Mouse (Mus musculus): ENCODE measurements around the gene Iah1. TPM values are rescaled to one million over a fixed set of nuclear protein-coding genes. Genes with fewer than 3 reads are reported as not detected.

The Iah1 gene
- polyA plus RNA-seq, 1 experiment from 2014 or later, result 41.9 TPM

- ATAC-seq (ENCODE audit: low FRiP score), result no peak
- Histone ChIP-seq H3K4me2 (no peak overlapping the region), H3K4me3 (replicated peaks) (no peak overlapping the region), H3K27me3 (no peaks in the 10 kb centered on the region), H3K36me3 (replicated peaks) (peaks cover 53% of the 10 kb centered on the region), H3K9me3 (peaks cover 8% of the 10 kb centered on the region), H3K27ac (no peak overlapping the region), H3K9ac (no peak overlapping the region), H3K4me1 (0 out of 2 replicates have a peak, but pooled peaks cover 6% of the 10 kb centered on the region)
- WGBS, result 6% methylated on average over 7 of the region's 7 CpGs
These were observed 34.1 kb downstream of the Iah1 start for GRCm38 (mm10) chr12:21350113-21350876.

GRCm38 (mm10) chr12:21353681-21354080 is 37.5 kb downstream of the Iah1 start:
- Histone ChIP-seq H3K36me3 (replicated peaks) (peaks cover 47% of the 10 kb centered on the region), H3K4me2 (no peak overlapping the region), H3K9me3 (peaks cover 8% of the 10 kb centered on the region), H3K4me1 (0 out of 2 replicates have a peak, but pooled peaks cover 6% of the 10 kb centered on the region), H3K9ac (no peak overlapping the region), H3K4me3 (replicated peaks) (no peak overlapping the region), H3K27me3 (no peaks in the 10 kb centered on the region), H3K27ac (no peak overlapping the region)
- 97% methylated on average over 8 of the region's 8 CpGs for WGBS
- no peak for ATAC-seq (ENCODE audit: low FRiP score)

- Histone ChIP-seq H3K9me3 (no peaks in the 10 kb centered on the region), H3K4me2 (no peak overlapping the region), H3K9ac (no peak overlapping the region), H3K4me1 (no peaks in the 10 kb centered on the region), H3K27me3 (no peaks in the 10 kb centered on the region), H3K27ac (no peak overlapping the region), H3K36me3 (replicated peaks) (0 out of 2 replicates have a peak, but pooled peaks cover 4% of the 10 kb centered on the region), H3K4me3 (replicated peaks) (no peak overlapping the region)
- 84% methylated on average over 2 of the region's 2 CpGs for WGBS
- ATAC-seq (ENCODE audit: low FRiP score), result no peak
These were observed 46.5 kb downstream of the Iah1 start for GRCm38 (mm10) chr12:21362686-21363085.

GRCm38 (mm10) chr12:21363195-21363594 is 47.0 kb downstream of the Iah1 start:
- WGBS, result 97% methylated on average over 3 of the region's 3 CpGs
- no peaks in the 10 kb centered on the region for H3K4me1 ChIP-seq
- no peak overlapping the region for H3K4me3 ChIP-seq (replicated peaks)
- no peak for ATAC-seq (ENCODE audit: low FRiP score)
- no peak overlapping the region for H3K4me2 ChIP-seq
- no peak overlapping the region for H3K27ac ChIP-seq
- no peak overlapping the region for H3K9ac ChIP-seq
- H3K27me3 ChIP-seq, result no peaks in the 10 kb centered on the region
- H3K9me3 ChIP-seq, result no peaks in the 10 kb centered on the region
- H3K36me3 ChIP-seq (replicated peaks), result 0 out of 2 replicates have a peak, but pooled peaks cover 4% of the 10 kb centered on the region

- ATAC-seq (ENCODE audit: low FRiP score), result no peak
- Histone ChIP-seq H3K27me3 (no peaks in the 10 kb centered on the region), H3K27ac (no peak overlapping the region), H3K4me3 (replicated peaks) (no peak overlapping the region), H3K9ac (no peak overlapping the region), H3K4me2 (no peak overlapping the region), H3K36me3 (replicated peaks) (0 out of 2 replicates have a peak, but pooled peaks cover 4% of the 10 kb centered on the region), H3K9me3 (no peaks in the 10 kb centered on the region), H3K4me1 (no peaks in the 10 kb centered on the region)
- WGBS, result 84% methylated on average over 10 of the region's 10 CpGs
These were observed 48.6 kb downstream of the Iah1 start for GRCm38 (mm10) chr12:21364624-21365435.

GRCm38 (mm10) chr12:21368376-21369086 is 52.3 kb downstream of the Iah1 start:
- no peaks in the 10 kb centered on the region for H3K27me3 ChIP-seq
- no peak overlapping the region for H3K9ac ChIP-seq
- H3K4me1 ChIP-seq, result peaks cover 6% of the 10 kb centered on the region
- WGBS, result 92% methylated on average over 9 of the region's 9 CpGs
- no peak for ATAC-seq (ENCODE audit: low FRiP score)
- no peaks in the 10 kb centered on the region for H3K36me3 ChIP-seq (replicated peaks)
- H3K4me2 ChIP-seq, result no peak overlapping the region
- H3K27ac ChIP-seq, result no peak overlapping the region
- H3K9me3 ChIP-seq, result no peaks in the 10 kb centered on the region
- no peak overlapping the region for H3K4me3 ChIP-seq (replicated peaks)

- ATAC-seq (ENCODE audit: low FRiP score), result no peak
- Histone ChIP-seq H3K4me2 (no peak overlapping the region), H3K4me1 (peaks cover 6% of the 10 kb centered on the region), H3K9me3 (no peaks in the 10 kb centered on the region), H3K27me3 (no peaks in the 10 kb centered on the region), H3K36me3 (replicated peaks) (no peaks in the 10 kb centered on the region), H3K4me3 (replicated peaks) (no peak overlapping the region), H3K27ac (no peak overlapping the region), H3K9ac (no peak overlapping the region)
- 95% methylated on average over 5 of the region's 5 CpGs for WGBS
These were observed 52.9 kb downstream of the Iah1 start for GRCm38 (mm10) chr12:21369087-21369410.

- Histone ChIP-seq H3K9ac (no peak overlapping the region), H3K9me3 (no peaks in the 10 kb centered on the region), H3K4me1 (peaks cover 6% of the 10 kb centered on the region), H3K27me3 (no peaks in the 10 kb centered on the region), H3K4me3 (replicated peaks) (no peak overlapping the region), H3K4me2 (no peak overlapping the region), H3K27ac (no peak overlapping the region), H3K36me3 (replicated peaks) (no peaks in the 10 kb centered on the region)
- ATAC-seq (ENCODE audit: low FRiP score), result no peak
- WGBS, result 96% methylated on average over 1 of the region's 1 CpGs
These were observed 53.9 kb downstream of the Iah1 start for GRCm38 (mm10) chr12:21370035-21370611.

- WGBS, result under 1% methylated on average over 55 of the region's 55 CpGs
- Histone ChIP-seq H3K36me3 (replicated peaks) (no peaks in the 10 kb centered on the region), H3K27ac (peak within 1 kb of the TSS; percentile 90), H3K9ac (peak within 1 kb of the TSS; percentile 84), H3K27me3 (no peaks in the 10 kb centered on the region), H3K4me3 (replicated peaks) (peak within 1 kb of the TSS; percentile 64), H3K4me1 (peaks cover 6% of the 10 kb centered on the region), H3K4me2 (peak within 1 kb of the TSS; percentile 75), H3K9me3 (no peaks in the 10 kb centered on the region)
- ATAC-seq (ENCODE audit: low FRiP score), result peak; percentile 96
These were observed 57.1 kb downstream of the Iah1 start, which contains the start of gene Adam17 for GRCm38 (mm10) chr12:21373100-21373819. Gene Adam17 (minus strand): TSS chr12:21373632.
